Mouse (Mus musculus) heart, postnatal 0 days (tissue): ENCODE data around the gene Srebf1.

Source experiments
- CTCF ChIP-seq: IDR thresholded peaks from 2 replicates; pipeline ENCODE4 v1.5.1; 2016; ENCODE audit warnings: antibody characterized with exemption, control low read depth, low read depth
- EP300 ChIP-seq: IDR thresholded peaks from 2 replicates; pipeline ENCODE4 v1.6.1; 2016; ENCODE audit warnings: antibody characterized with exemption, low read depth

- TF ChIP-seq EP300 (no peak), CTCF (no peak)
Observed at GRCm38 (mm10) chr11:60256713-60257112, 34.3 kb upstream of the Srebf1 start.
